Mouse (Mus musculus) MEL (cell line): ENCODE measurements around the gene Zfp260. TPM values are rescaled to one million over a fixed set of nuclear protein-coding genes. Genes with fewer than 3 reads are reported as not detected.

Source experiments
- DNase-seq: peaks from one replicate; pipeline ENCODE4 v3.0.0; 2011; ENCODE audit warnings: low read depth, low spot score
- H3K27ac ChIP-seq: 2 replicates; pipeline ENCODE4 v1.5.1; 2012; ENCODE audit warnings: low read depth, mild to moderate bottlenecking, control low read depth, low read length, moderate library complexity; ENCODE audit not compliant: control insufficient read depth
- H3K27me3 ChIP-seq, 2 experiments: fragments of 150-350 bp in 1 of 2; sonication (generic) in 1 of 2; 2 replicates each; pipeline ENCODE4 v1.6.1; 2012; ENCODE audit warnings: low read length in 2 of 2, mild to moderate bottlenecking in 2 of 2, improper control_type of control experiment in 1 of 2, moderate library complexity in 1 of 2; ENCODE audit not compliant: insufficient read depth in 2 of 2, control insufficient read depth in 1 of 2
- H3K36me3 ChIP-seq, 2 experiments: 2 replicates each; pipeline ENCODE4 v1.6.1; 2012 to 2014; ENCODE audit warnings: low read length in 2 of 2, improper control_type of control experiment in 1 of 2, inconsistent platforms in 1 of 2, mild to moderate bottlenecking in 1 of 2; ENCODE audit not compliant: insufficient read depth in 2 of 2, control insufficient read depth in 1 of 2
- H3K4me1 ChIP-seq, 2 experiments: fragments of 150-350 bp in 1 of 2; sonication (generic) in 1 of 2; 2 replicates each; pipeline ENCODE4 v1.6.1; 2012; ENCODE audit warnings: low read length in 2 of 2, improper control_type of control experiment in 1 of 2, mild to moderate bottlenecking in 1 of 2; ENCODE audit not compliant: insufficient read depth in 2 of 2, control insufficient read depth in 1 of 2
- H3K4me3 ChIP-seq, 2 experiments: fragments of 150-350 bp in 1 of 2; sonication (generic) in 1 of 2; 2 replicates each; pipeline ENCODE4 v1.5.1; 2012; ENCODE audit warnings: low read depth in 2 of 2, low read length in 2 of 2, mild to moderate bottlenecking in 2 of 2, moderate library complexity in 2 of 2, control low read depth in 1 of 2, improper control_type of control experiment in 1 of 2; ENCODE audit not compliant: control insufficient read depth in 1 of 2, insufficient read depth in 1 of 2
- H3K79me2 ChIP-seq: 2 replicates; pipeline ENCODE4 v1.6.1; 2012; ENCODE audit warnings: mild to moderate bottlenecking, low read length, moderate library complexity; ENCODE audit not compliant: control insufficient read depth, poor library complexity, insufficient read depth
- H3K9ac ChIP-seq: 2 replicates; pipeline ENCODE4 v1.6.1; 2012; ENCODE audit warnings: low read depth, mild to moderate bottlenecking, control low read depth, low read length, moderate library complexity; ENCODE audit not compliant: control insufficient read depth, poor library complexity, severe bottlenecking
- H3K9me3 ChIP-seq: fragments of 150-350 bp; sonication (generic); replicated peaks from 2 replicates; pipeline ENCODE4 v1.6.1; 2012; ENCODE audit warnings: mild to moderate bottlenecking, low read length, improper control_type of control experiment, moderate library complexity; ENCODE audit not compliant: insufficient read depth
- CHD2 ChIP-seq: IDR thresholded peaks from 2 replicates; pipeline ENCODE4 v1.6.1; 2011; ENCODE audit warnings: low read length, improper control_type of control experiment
- CTCF ChIP-seq, 3 experiments: IDR thresholded peaks in 2 of 3; conservative IDR thresholded peaks in 1 of 3; 2 replicates each; pipeline ENCODE4 v1.5.1; 2011 to 2012; ENCODE audit warnings: low read length in 3 of 3, low read depth in 2 of 3, mild to moderate bottlenecking in 2 of 3, improper control_type of control experiment in 1 of 3, inconsistent platforms in 1 of 3, mixed read lengths in 1 of 3, moderate library complexity in 1 of 3; ENCODE audit not compliant: control insufficient read depth in 1 of 3, insufficient read depth in 1 of 3, poor library complexity in 1 of 3, severe bottlenecking in 1 of 3
- E2F4 ChIP-seq: IDR thresholded peaks from 2 replicates; pipeline ENCODE4 v1.6.1; 2011; ENCODE audit warnings: low read depth, low read length, improper control_type of control experiment, borderline replicate concordance
- EP300 ChIP-seq, 2 experiments: IDR thresholded peaks; 2 replicates each; pipeline ENCODE4 v1.6.1; 2011; ENCODE audit warnings: improper control_type of control experiment in 2 of 2, low read length in 2 of 2, low read depth in 1 of 2, mild to moderate bottlenecking in 1 of 2
- ETS1 ChIP-seq: IDR thresholded peaks from 2 replicates; pipeline ENCODE4 v1.6.1; 2012; ENCODE audit warnings: low read depth, mild to moderate bottlenecking, inconsistent platforms, low read length, improper control_type of control experiment, moderate library complexity
- GABPA ChIP-seq: IDR thresholded peaks from 2 replicates; pipeline ENCODE4 v1.6.1; 2012; ENCODE audit warnings: low read depth, mild to moderate bottlenecking, inconsistent platforms, low read length, improper control_type of control experiment, moderate library complexity
- HCFC1 ChIP-seq: IDR thresholded peaks from 2 replicates; pipeline ENCODE4 v1.6.1; 2012; ENCODE audit warnings: low read depth, mild to moderate bottlenecking, inconsistent platforms, low read length, improper control_type of control experiment, moderate library complexity
- JUND ChIP-seq: IDR thresholded peaks from 2 replicates; pipeline ENCODE4 v1.6.1; 2011; ENCODE audit warnings: low read depth, mild to moderate bottlenecking, improper control_type of control experiment, low read length
- KAT2A ChIP-seq: conservative IDR thresholded peaks from 2 replicates; pipeline ENCODE4 v1.6.1; 2012; ENCODE audit warnings: low read depth, low read length, improper control_type of control experiment, inconsistent platforms
- MAFK ChIP-seq: IDR thresholded peaks from 2 replicates; pipeline ENCODE4 v1.6.1; 2011; ENCODE audit warnings: low read depth, mild to moderate bottlenecking, low read length, improper control_type of control experiment, borderline replicate concordance
- MAX ChIP-seq: IDR thresholded peaks from 2 replicates; pipeline ENCODE4 v1.6.1; 2011; ENCODE audit warnings: low read length, improper control_type of control experiment
- MXI1 ChIP-seq: IDR thresholded peaks from 2 replicates; pipeline ENCODE4 v1.6.1; 2011; ENCODE audit warnings: mild to moderate bottlenecking, low read depth, low read length, improper control_type of control experiment
- MYB ChIP-seq: IDR thresholded peaks from 2 replicates; pipeline ENCODE4 v1.6.1; 2011; ENCODE audit warnings: mild to moderate bottlenecking, low read depth, low read length, improper control_type of control experiment
- NELFE ChIP-seq: IDR thresholded peaks from 2 replicates; pipeline ENCODE4 v1.6.1; 2011; ENCODE audit warnings: low read depth, low read length, improper control_type of control experiment
- POLR2AphosphoS2 ChIP-seq: IDR thresholded peaks from 2 replicates; pipeline ENCODE4 v1.6.1; 2011; ENCODE audit warnings: low read length, improper control_type of control experiment
- POLR2AphosphoS5 ChIP-seq: IDR thresholded peaks from 2 replicates; pipeline ENCODE4 v1.6.1; 2012; ENCODE audit warnings: low read depth, borderline replicate concordance, mild to moderate bottlenecking, inconsistent platforms, low read length, moderate library complexity, mixed read lengths
- RAD21 ChIP-seq: IDR thresholded peaks from 2 replicates; pipeline ENCODE4 v1.6.1; 2011; ENCODE audit warnings: mild to moderate bottlenecking, low read depth, low read length, improper control_type of control experiment
- SIN3A ChIP-seq: IDR thresholded peaks from 2 replicates; pipeline ENCODE4 v1.6.1; 2012; ENCODE audit warnings: low read length, improper control_type of control experiment, inconsistent platforms
- TCF12 ChIP-seq: IDR thresholded peaks from 2 replicates; pipeline ENCODE4 v1.6.1; 2014; ENCODE audit warnings: low read depth, mild to moderate bottlenecking, inconsistent platforms, low read length, improper control_type of control experiment, moderate library complexity
- UBTF ChIP-seq: IDR thresholded peaks from 2 replicates; pipeline ENCODE4 v1.6.1; 2012; ENCODE audit warnings: low read depth, mild to moderate bottlenecking, inconsistent platforms, low read length, improper control_type of control experiment, moderate library complexity, borderline replicate concordance; ENCODE audit not compliant: insufficient read depth
- USF2 ChIP-seq, 2 experiments: IDR thresholded peaks; 2 replicates each; pipeline ENCODE4 v1.6.1; 2011 to 2012; ENCODE audit warnings: improper control_type of control experiment in 2 of 2, low read length in 2 of 2, borderline replicate concordance in 1 of 2, inconsistent platforms in 1 of 2, low read depth in 1 of 2, mild to moderate bottlenecking in 1 of 2; ENCODE audit not compliant: insufficient read depth in 1 of 2
- ZC3H11A ChIP-seq: IDR thresholded peaks from 2 replicates; pipeline ENCODE4 v1.6.1; 2012; ENCODE audit warnings: low read depth, mild to moderate bottlenecking, inconsistent platforms, low read length, improper control_type of control experiment
- ZNF384 ChIP-seq: IDR thresholded peaks from 2 replicates; pipeline ENCODE4 v1.6.1; 2012; ENCODE audit warnings: low read depth, mild to moderate bottlenecking, inconsistent platforms, low read length, improper control_type of control experiment
- polyA plus RNA-seq, 2 experiments: library from polyadenylated mRNA; stranded (reverse) in 1 of 2; unstranded in 1 of 2; fragments of >175 nt in 1 of 2; fragments of >200 nt in 1 of 2; gene quantifications; 2 replicates each; pipeline versions ENCODE4 v1.2.1 to v1.2.4; 2012; ENCODE audit warnings: low replicate concordance in 2 of 2, low read depth in 1 of 2; ENCODE audit not compliant: insufficient read length in 2 of 2, insufficient read depth in 1 of 2, missing spikeins in 1 of 2
- total RNA-seq: library from RNA; depleted of rRNA; stranded (reverse); fragments of 300-350 nt; gene quantifications from 2 replicates; pipeline ENCODE4 v1.2.3, GENCODE M21; 2012

Gene Zfp260
- total and polyA plus RNA-seq, 3 experiments = 4.8 to 5.5 TPM; not detected in 1

DNA sequence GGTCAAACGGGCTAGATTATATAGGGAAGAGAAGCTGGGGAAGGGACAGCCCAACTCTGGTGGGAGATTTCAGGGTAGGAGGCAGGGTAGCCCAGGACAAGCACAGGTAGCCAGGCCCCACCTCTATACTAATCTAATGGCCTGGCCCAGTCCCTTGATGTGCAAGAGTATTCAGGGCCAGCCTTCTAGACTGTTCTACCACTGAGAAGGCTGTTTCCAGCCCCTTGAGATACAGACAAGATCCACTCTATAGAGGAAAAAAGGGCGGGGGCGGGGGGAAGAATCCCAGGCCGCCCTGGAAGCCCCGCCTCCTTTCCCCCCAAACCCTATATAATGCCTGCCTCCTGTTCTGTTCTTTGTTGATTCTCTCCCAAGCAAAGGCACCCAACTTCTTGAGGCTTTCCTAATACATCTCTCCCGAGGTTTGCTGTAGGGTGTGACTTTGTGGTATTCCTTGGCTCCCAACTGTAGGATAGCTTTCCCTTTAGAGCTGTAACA, 610 bp upstream of the Zfp260 start:
- no peaks in the 10 kb centered on the region for H3K9me3 ChIP-seq
- no peak overlapping the region for H3K27ac ChIP-seq
- DNase-seq = no peak
- peak overlapping the region; percentile 83 to 88 for H3K4me3 ChIP-seq
- peak overlapping the region; percentile 53 for H3K9ac ChIP-seq
- peaks cover 8% of the 10 kb centered on the region for H3K79me2 ChIP-seq
- peaks cover 0 to 17% of the 10 kb centered on the region in 2 experiments; a peak in 3 of 4 replicates for H3K4me1 ChIP-seq
- H3K27me3 ChIP-seq = no peaks in the 10 kb centered on the region
- peaks cover 0 to 8% of the 10 kb centered on the region in 2 experiments; a peak in 2 of 4 replicates for H3K36me3 ChIP-seq
- TF ChIP-seq POLR2AphosphoS5 (no peak), NELFE (no peak), MYB (no peak), MXI1 (no peak), MAX (no peak), SIN3A (no peak), ZNF384 (no peak), JUND (no peak), CTCF (IDR thresholded peaks at IDR 0.05 in 2 of 3, conservative IDR thresholded peaks at IDR 0.05 in 1 of 3; ENCODE audit: control insufficient read depth in 1 of 3, insufficient read depth in 1 of 3, low read depth in 2 of 3, low read length in 3 of 3, poor library complexity in 1 of 3, severe bottlenecking in 1 of 3) (no peak), USF2 (IDR thresholded peaks at IDR 0.05; ENCODE audit: borderline replicate concordance in 1 of 2, insufficient read depth in 1 of 2, low read depth in 1 of 2, low read length in 2 of 2) (no peak)

DNA sequence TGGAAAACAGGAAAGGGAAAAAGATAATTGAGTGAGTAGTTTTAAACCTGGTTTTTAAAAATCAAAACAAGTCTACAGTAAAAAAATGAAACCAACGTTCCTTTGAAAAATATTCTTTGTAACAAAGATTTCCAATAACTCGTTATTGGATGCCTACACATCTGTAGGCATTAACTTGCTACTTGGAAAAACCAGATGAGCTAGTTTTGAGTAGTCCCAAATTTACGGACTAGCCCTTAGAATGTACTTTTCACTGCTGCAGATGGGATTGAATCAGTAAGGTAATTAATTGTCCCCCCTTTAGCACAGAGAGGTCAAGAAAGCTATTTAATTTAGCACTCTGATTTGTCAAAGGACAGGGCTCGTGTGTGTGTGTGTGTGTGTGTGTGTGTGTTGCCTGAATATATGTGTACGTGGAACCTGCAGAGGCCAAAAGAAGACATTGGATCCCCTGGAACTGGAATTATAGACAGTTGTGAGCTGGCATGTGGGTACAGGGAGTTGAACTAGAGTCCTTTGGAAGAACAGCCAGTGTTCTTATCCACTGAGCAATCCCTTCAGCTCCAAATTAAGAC, 1.1 kb downstream of the Zfp260 start:
- H3K4me3 ChIP-seq = peak overlapping the region; percentile 83 to 88
- TF ChIP-seq POLR2AphosphoS2 (no peak), CHD2 (no peak), EP300 (IDR thresholded peaks at IDR 0.05; ENCODE audit: low read depth in 1 of 2, low read length in 2 of 2) (no peak), MXI1 (no peak), GABPA (no peak), HCFC1 (no peak), ZNF384 (no peak), ZC3H11A (no peak), E2F4 (no peak), KAT2A (no peak), TCF12 (no peak), RAD21 (no peak), JUND (no peak), ETS1 (no peak), MAFK (no peak), UBTF (no peak)
- no peak for DNase-seq
- peaks cover 0 to 10% of the 10 kb centered on the region in 2 experiments; a peak in 2 of 4 replicates for H3K36me3 ChIP-seq
- H3K9ac ChIP-seq = peak overlapping the region; percentile 11
- H3K79me2 ChIP-seq = peaks cover 4% of the 10 kb centered on the region; the same call in 1 of the 2 replicates
- no peaks in the 10 kb centered on the region for H3K9me3 ChIP-seq
- H3K4me1 ChIP-seq = peaks cover 2 to 12% of the 10 kb centered on the region in 2 experiments; a peak in 3 of 4 replicates
- no peak overlapping the region for H3K27ac ChIP-seq
- H3K27me3 ChIP-seq = no peaks in the 10 kb centered on the region
